Mouse (Mus musculus) lung, postnatal 25 days (tissue): ENCODE measurements around the gene B630019K06Rik.
A peak's percentile ranks its signal among the peaks of the same experiment; 100 is the strongest.
"Not testable (repeated sequence)": the region's sequence is repeated elsewhere in the genome, so short reads cannot be mapped to it uniquely, and the experiment has no call there.

Experiments
- DNase-seq: peaks from one replicate; pipeline ENCODE4 v3.0.0; 2022; ENCODE audit warnings: low spot score

Gene B630019K06Rik

GRCm38 (mm10) chrX:8892343-8893155 lies at the start of gene B630019K06Rik:
Gene B630019K06Rik, plus strand, starts transcription at chrX:8892382.
- DNase-seq = peak; percentile 74

GRCm38 (mm10) chrX:8843694-8844093 lies 48.5 kb upstream of the B630019K06Rik start, which contains the start of gene Gm6592:
Gene Gm6592, plus strand, starts transcription at chrX:8843994.
- no peak for DNase-seq

GRCm38 (mm10) chrX:8852486-8852885 lies 39.7 kb upstream of the B630019K06Rik start:
- DNase-seq = no peak

- DNase-seq = peak; percentile 74
These were observed 27.9 kb upstream of the B630019K06Rik start for GRCm38 (mm10) chrX:8864331-8864730.

GRCm38 (mm10) chrX:8873953-8874352 lies 18.2 kb upstream of the B630019K06Rik start, which contains the start of gene Gm5751:
Gene Gm5751, plus strand, starts transcription at chrX:8874253.
- DNase-seq = not testable (repeated sequence)

- DNase-seq = no peak
These were observed 7.8 kb upstream of the B630019K06Rik start for GRCm38 (mm10) chrX:8884336-8884735.

- no peak for DNase-seq
These were observed 223 bp upstream of the B630019K06Rik start for GRCm38 (mm10) chrX:8891975-8892342.

GRCm38 (mm10) chrX:8893182-8893651 lies 1.0 kb downstream of the B630019K06Rik start:
- no peak for DNase-seq

- DNase-seq = no peak
These were observed 8.6 kb downstream of the B630019K06Rik start for GRCm38 (mm10) chrX:8900823-8901222.

- DNase-seq = no peak
These were observed 9.8 kb downstream of the B630019K06Rik start for GRCm38 (mm10) chrX:8901906-8902472.

GRCm38 (mm10) chrX:8921080-8921479 lies 28.9 kb downstream of the B630019K06Rik start:
- DNase-seq = no peak

- DNase-seq = no peak
These were observed 29.8 kb downstream of the B630019K06Rik start for GRCm38 (mm10) chrX:8921813-8922607.

- DNase-seq = no peak
These were observed 35.1 kb downstream of the B630019K06Rik start for GRCm38 (mm10) chrX:8927308-8927707.

- no peak for DNase-seq
These were observed 51.9 kb downstream of the B630019K06Rik start for GRCm38 (mm10) chrX:8944041-8944440.
